Mouse (Mus musculus) forebrain, embryonic 16.5 days (tissue): Measurements from ENCODE around the gene Pdzd2. TPM values are rescaled to one million over a fixed set of nuclear protein-coding genes. Genes with fewer than 3 reads are reported as not detected.

Source experiments
- ATAC-seq: fragments of 200-750 bp; cut with Nextera tagmentation; 2 replicates; pipeline ENCODE4 v1.8.0; 2017; ENCODE audit warnings: mild to moderate bottlenecking, moderate library complexity
- H3K27ac ChIP-seq: fragments of 300-500 bp; sonication (generic); 2 replicates; pipeline ENCODE4 v1.5.1; 2014; ENCODE audit warnings: low read length, control low read depth
- H3K27me3 ChIP-seq: fragments of 300-500 bp; sonication (generic); replicated peaks from 2 replicates; pipeline ENCODE4 v1.6.1; 2014; ENCODE audit warnings: low read length; ENCODE audit not compliant: control insufficient read depth, insufficient read depth
- H3K36me3 ChIP-seq: fragments of 300-500 bp; sonication (generic); 2 replicates; pipeline ENCODE4 v1.6.1; 2014; ENCODE audit not compliant: control insufficient read depth, insufficient read depth
- H3K4me1 ChIP-seq: fragments of 300-500 bp; sonication (generic); replicated peaks from 2 replicates; pipeline ENCODE4 v1.6.1; 2014; ENCODE audit warnings: low read length; ENCODE audit not compliant: control insufficient read depth, insufficient read depth
- H3K4me2 ChIP-seq: fragments of 300-500 bp; sonication (generic); 2 replicates; pipeline ENCODE4 v1.6.1; 2014; ENCODE audit warnings: mild to moderate bottlenecking, low read length, control low read depth
- H3K4me3 ChIP-seq: fragments of 300-500 bp; sonication (generic); replicated peaks from 2 replicates; pipeline ENCODE4 v1.5.1; 2014; ENCODE audit warnings: mild to moderate bottlenecking, low read length, control low read depth
- H3K9ac ChIP-seq: fragments of 300-500 bp; sonication (generic); replicated peaks from 2 replicates; pipeline ENCODE4 v1.6.1; 2014; ENCODE audit warnings: low read depth, low read length, control low read depth
- H3K9me3 ChIP-seq: fragments of 300-500 bp; sonication (generic); 2 replicates; pipeline ENCODE4 v1.6.1; 2016; ENCODE audit warnings: low read length; ENCODE audit not compliant: control insufficient read depth
- WGBS: fragments of 180-500 bp; shearing (Covaris S2); extraction: QIAGEN DNeasy Blood & Tissue Kit; methylation state at CpG from one replicate; pipeline ENCODE4 v1.1.7; 2014; 5-methylcytosine and 5-hydroxymethylcytosine counted together
- polyA plus RNA-seq: library from polyadenylated mRNA; unstranded; fragments of >200 nt; fragmentation: Nextera tagmentation; extraction: Ambion mirVana; gene quantifications from 2 replicates; pipeline ENCODE4 v1.2.1, GENCODE M21; 2015

Pdzd2 gene
- polyA plus RNA-seq, 1 experiment from 2014 or later, result 8.1 TPM

DNA sequence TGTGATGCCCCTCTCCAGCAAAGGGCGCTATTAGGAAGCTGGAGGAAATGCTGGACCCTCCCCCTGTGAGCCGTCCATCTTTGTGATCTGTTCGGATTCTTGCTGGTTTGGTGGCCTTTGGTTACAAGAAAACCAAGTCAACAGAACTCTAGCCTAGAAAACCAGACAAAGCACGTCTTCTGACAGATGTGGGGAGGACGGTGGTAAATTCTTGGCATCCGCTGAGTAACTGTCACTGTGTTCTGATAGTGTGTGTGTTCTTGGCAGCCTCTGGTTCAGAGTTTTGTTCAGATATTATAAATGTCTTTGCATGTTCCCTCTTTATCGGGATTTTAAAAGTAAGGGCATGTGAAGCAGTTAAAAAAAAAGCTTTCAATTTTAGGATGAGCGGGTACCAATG lies 274.0 kb downstream of the Pdzd2 start:
- H3K4me3 ChIP-seq, result no peak overlapping the region
- no peaks in the 10 kb centered on the region for H3K36me3 ChIP-seq
- no peak overlapping the region for H3K9ac ChIP-seq
- no peaks in the 10 kb centered on the region for H3K4me1 ChIP-seq
- H3K27ac ChIP-seq, result no peak overlapping the region
- no peaks in the 10 kb centered on the region for H3K9me3 ChIP-seq
- H3K27me3 ChIP-seq, result no peaks in the 10 kb centered on the region
- no peak for ATAC-seq
- no peak overlapping the region for H3K4me2 ChIP-seq
- 85% methylated on average over 8 of the region's 8 CpGs for WGBS

DNA sequence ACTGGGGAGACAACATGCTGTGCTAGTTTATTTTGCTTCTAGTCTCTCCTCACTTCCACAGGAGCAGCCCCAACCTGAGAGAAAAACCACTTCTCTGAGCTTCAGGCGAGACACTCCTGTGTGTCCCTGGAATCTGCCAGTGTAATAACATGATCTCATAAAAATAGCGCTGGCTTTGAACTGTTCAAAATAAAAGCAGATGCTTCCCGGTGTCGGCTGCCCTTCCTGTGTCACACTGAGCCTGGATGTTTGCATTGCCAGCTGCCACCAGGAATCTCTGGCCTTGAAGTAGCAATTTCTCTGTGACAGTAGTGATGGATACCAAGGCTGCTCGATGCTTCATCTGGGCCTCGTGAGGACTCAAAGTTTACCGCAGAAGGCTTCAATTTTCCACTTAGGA lies 282.9 kb downstream of the Pdzd2 start:
- Histone ChIP-seq H3K9me3 (no peaks in the 10 kb centered on the region), H3K4me2 (no peak overlapping the region), H3K36me3 (no peaks in the 10 kb centered on the region), H3K4me1 (no peaks in the 10 kb centered on the region), H3K4me3 (no peak overlapping the region), H3K27me3 (no peaks in the 10 kb centered on the region), H3K9ac (no peak overlapping the region), H3K27ac (no peak overlapping the region)
- no peak for ATAC-seq
- 71% methylated on average over 7 of the region's 7 CpGs for WGBS

DNA sequence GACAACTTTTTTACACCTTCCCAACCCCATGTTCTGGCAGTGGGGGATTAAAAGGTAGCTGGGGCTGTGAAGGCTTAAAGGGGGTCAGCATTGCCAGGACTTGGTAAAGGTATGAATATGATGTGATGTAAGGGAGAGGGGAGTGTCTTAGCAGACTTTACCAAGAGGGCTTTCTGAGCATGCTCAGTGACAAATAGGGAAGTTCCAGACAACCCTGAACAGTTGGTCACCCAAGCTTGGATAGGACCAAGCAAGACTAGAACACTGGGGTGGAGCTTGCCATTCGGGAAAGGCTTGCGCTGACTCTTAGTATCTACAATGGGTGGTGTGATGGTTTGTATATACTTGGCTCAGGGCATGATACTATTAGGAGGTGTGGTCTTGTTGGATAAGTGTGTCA lies 286.4 kb downstream of the Pdzd2 start:
- Histone ChIP-seq H3K9me3 (no peaks in the 10 kb centered on the region), H3K36me3 (no peaks in the 10 kb centered on the region), H3K27ac (no peak overlapping the region), H3K9ac (no peak overlapping the region), H3K27me3 (no peaks in the 10 kb centered on the region), H3K4me3 (no peak overlapping the region), H3K4me2 (no peak overlapping the region), H3K4me1 (no peaks in the 10 kb centered on the region)
- WGBS, result 97% methylated on average over 2 of the region's 2 CpGs
- no peak for ATAC-seq

DNA sequence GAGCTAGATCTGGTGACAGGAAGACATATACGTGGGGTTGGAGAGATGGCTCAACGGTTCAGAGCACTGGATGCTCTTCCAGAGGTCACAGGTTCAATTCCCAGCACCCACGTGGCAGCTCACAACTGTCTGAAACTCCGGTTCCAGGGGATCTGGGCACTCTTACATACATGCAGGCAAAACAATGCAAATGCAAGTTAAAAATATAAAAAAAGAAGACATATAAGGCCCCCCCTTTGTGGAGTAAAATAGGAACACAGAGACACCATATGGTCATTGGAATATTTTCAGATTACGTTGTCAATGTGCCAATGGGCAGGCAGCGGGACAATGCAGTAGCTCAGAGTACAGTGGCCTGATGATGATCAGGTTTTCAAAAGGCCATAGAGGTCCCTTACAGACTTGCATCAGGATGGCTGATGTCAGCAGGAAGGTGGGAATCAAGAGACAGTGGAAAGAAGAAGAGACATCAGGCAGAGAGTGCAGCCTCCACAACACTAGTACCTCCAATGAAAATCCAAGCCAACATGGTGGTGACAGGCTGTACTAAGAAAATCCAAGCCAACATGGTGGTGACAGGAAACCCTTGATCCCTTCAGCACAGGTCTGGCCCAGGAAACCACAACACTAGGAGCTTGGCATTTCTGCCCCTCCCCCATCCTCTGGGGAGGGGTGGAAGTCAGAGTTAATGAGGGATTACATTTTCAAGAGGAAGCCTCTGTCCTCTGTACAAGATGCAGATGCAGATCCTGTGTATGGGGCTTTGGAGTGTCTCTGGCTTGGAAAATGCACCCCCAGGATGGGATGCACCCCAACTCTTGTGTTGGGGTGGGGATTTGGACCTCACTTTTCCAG lies 287.4 kb downstream of the Pdzd2 start:
- Histone ChIP-seq H3K4me1 (no peaks in the 10 kb centered on the region), H3K4me3 (no peak overlapping the region), H3K36me3 (no peaks in the 10 kb centered on the region), H3K9me3 (no peaks in the 10 kb centered on the region), H3K27me3 (no peaks in the 10 kb centered on the region), H3K4me2 (no peak overlapping the region), H3K9ac (no peak overlapping the region), H3K27ac (no peak overlapping the region)
- ATAC-seq, result peak; percentile 26; the same call in 1 of the 2 replicates
- WGBS, result 81% methylated on average over 6 of the region's 6 CpGs

DNA sequence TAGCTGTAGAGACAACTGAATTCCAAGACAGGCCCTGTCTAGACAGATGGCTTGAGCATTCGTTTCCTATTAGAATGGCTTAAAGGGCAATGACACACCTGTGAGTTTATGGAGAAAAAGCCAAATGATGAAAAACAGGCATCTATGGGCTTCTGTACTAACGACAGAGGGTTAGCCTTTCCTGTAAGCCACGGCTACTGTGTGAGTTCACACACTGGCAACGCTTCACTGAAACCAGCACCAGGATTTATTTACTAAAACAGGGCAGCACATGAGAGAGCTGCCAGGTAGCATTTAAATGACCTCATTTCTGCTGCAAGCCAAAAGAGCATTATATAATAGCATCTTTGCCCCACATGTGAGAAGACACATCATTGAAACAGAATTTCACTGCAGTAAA lies 288.3 kb downstream of the Pdzd2 start:
- H3K9ac ChIP-seq, result no peak overlapping the region
- H3K9me3 ChIP-seq, result no peaks in the 10 kb centered on the region
- H3K27me3 ChIP-seq, result no peaks in the 10 kb centered on the region
- H3K4me1 ChIP-seq, result no peaks in the 10 kb centered on the region
- no peak for ATAC-seq
- no peak overlapping the region for H3K4me2 ChIP-seq
- no peaks in the 10 kb centered on the region for H3K36me3 ChIP-seq
- no peak overlapping the region for H3K27ac ChIP-seq
- WGBS, result 61% methylated on average over 4 of the region's 4 CpGs
- H3K4me3 ChIP-seq, result no peak overlapping the region

DNA sequence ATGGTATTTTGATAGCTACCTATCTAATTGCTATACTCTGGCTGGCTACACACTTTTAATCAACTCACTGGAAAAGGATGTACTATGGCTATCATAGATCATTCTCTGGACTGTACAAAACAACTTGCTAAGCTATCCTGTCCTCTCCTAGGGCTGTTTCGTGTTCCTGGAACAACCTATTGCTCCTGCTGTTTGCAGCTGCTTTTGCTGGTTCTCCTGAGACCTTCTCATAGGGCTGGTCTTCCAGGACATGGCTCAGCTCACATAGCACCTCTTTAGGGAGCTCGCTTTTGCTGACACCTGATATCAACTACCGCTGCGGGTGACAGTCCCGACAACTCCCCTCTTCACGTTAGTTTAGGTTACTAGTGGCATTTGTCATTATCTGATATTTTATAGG lies 288.9 kb downstream of the Pdzd2 start:
- Histone ChIP-seq H3K4me2 (no peak overlapping the region), H3K27ac (no peak overlapping the region), H3K9me3 (no peaks in the 10 kb centered on the region), H3K4me3 (no peak overlapping the region), H3K36me3 (no peaks in the 10 kb centered on the region), H3K4me1 (no peaks in the 10 kb centered on the region), H3K27me3 (no peaks in the 10 kb centered on the region), H3K9ac (no peak overlapping the region)
- WGBS, result 90% methylated on average over 6 of the region's 6 CpGs
- ATAC-seq, result no peak

DNA sequence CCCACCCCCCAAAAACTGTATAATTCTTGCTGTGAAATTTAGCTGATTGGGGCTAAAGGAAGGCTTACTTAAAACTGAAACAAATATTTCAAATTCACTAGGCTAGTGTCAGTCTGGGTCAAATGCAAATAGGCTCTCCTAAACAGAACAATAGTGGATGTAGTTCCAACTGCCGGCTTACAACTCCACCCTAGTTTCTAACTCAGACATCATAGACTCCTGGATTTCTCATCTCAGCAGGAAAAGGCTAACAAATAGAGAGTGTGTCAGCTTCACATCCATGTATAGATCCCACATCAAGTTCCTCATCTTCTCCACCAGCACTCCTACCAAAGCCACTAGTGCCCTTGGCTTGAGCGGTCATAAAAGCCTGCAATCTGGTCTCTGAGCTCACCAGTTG lies 290.4 kb downstream of the Pdzd2 start:
- H3K9ac ChIP-seq, result no peak overlapping the region
- no peak for ATAC-seq
- no peak overlapping the region for H3K4me2 ChIP-seq
- H3K27me3 ChIP-seq, result no peaks in the 10 kb centered on the region
- no peaks in the 10 kb centered on the region for H3K9me3 ChIP-seq
- no peaks in the 10 kb centered on the region for H3K4me1 ChIP-seq
- no peaks in the 10 kb centered on the region for H3K36me3 ChIP-seq
- H3K4me3 ChIP-seq, result no peak overlapping the region
- no peak overlapping the region for H3K27ac ChIP-seq
- 74% methylated on average over 2 of the region's 2 CpGs for WGBS

DNA sequence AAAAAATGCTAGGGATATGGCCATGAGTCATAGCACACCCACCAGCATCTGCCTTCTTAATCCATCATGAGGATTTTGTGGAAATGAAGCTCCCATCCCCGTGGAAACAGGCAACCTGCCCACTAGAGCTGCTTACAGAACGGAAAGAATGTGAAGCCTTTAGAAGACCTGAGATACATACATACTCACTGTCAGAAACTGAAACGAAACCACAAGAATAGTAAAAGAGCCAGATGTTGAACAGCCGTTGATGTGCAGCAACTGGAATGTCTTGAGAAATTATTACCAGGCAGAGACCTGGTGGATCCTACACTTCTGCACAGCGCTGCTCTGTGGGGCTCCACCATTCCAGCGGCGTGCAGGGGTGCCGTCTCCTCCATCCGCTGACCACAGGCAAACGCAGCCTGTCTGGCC lies 292.7 kb downstream of the Pdzd2 start:
- WGBS, result 78% methylated on average over 10 of the region's 10 CpGs
- Histone ChIP-seq H3K36me3 (no peaks in the 10 kb centered on the region), H3K9me3 (no peaks in the 10 kb centered on the region)

DNA sequence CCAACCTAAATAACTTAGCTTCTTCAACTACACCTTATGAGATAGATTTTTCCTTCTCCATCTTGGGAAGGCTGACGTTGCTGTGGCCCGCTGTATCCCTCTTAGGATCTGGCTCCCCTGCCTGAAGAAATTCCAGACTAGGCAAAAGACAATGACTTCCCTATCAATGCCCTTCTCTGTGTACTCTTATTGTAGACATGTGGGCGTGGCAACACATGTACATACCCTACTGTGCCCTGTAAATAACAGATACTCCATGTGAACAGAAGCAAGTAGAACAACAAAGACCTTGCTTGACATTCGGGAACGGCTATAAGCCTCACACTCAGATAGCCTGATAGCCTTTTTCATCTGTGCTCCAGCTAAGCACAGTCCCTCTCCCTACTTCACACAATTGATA lies 295.2 kb downstream of the Pdzd2 start:
- H3K4me3 ChIP-seq, result no peak overlapping the region
- no peak for ATAC-seq
- no peaks in the 10 kb centered on the region for H3K4me1 ChIP-seq
- 62% methylated on average over 5 of the region's 5 CpGs for WGBS
- no peak overlapping the region for H3K9ac ChIP-seq
- H3K36me3 ChIP-seq, result no peaks in the 10 kb centered on the region
- no peaks in the 10 kb centered on the region for H3K27me3 ChIP-seq
- H3K4me2 ChIP-seq, result no peak overlapping the region
- H3K9me3 ChIP-seq, result no peaks in the 10 kb centered on the region
- H3K27ac ChIP-seq, result no peak overlapping the region

More for the DNA sequence above, 292.7 kb downstream of the Pdzd2 start:
- no peak overlapping the region for H3K4me3 ChIP-seq
- H3K4me2 ChIP-seq, result no peak overlapping the region
- no peaks in the 10 kb centered on the region for H3K4me1 ChIP-seq
- ATAC-seq, result no peak
- no peaks in the 10 kb centered on the region for H3K27me3 ChIP-seq
- no peak overlapping the region for H3K9ac ChIP-seq
- H3K27ac ChIP-seq, result no peak overlapping the region

DNA sequence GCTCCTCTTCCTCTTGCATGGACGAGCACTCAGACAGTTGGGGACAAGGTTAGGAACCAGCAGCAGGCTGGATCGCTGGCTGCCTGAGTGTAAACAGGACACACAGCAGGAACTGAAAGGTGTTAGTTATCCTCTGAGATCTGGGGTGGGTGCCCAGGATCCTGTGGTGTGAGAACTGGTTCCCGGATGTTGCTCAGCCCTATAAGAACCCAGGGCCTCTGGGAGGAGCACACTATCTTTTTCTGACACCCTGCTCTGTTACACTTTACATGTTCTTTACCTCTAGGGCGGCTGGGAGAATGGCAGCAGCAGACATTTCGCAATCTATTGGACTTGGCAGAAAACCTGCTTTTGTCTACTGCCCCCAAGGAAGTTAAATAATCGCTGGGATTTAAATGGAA lies 300.4 kb downstream of the Pdzd2 start:
- H3K36me3 ChIP-seq, result no peaks in the 10 kb centered on the region
- H3K27me3 ChIP-seq, result no peaks in the 10 kb centered on the region
- no peak overlapping the region for H3K9ac ChIP-seq
- no peak overlapping the region for H3K27ac ChIP-seq
- no peaks in the 10 kb centered on the region for H3K4me1 ChIP-seq
- ATAC-seq, result no peak
- no peak overlapping the region for H3K4me2 ChIP-seq
- no peaks in the 10 kb centered on the region for H3K9me3 ChIP-seq
- WGBS, result 50% methylated on average over 6 of the region's 6 CpGs
- H3K4me3 ChIP-seq, result no peak overlapping the region
